Mouse (Mus musculus): ENCODE measurements around the gene Tmcc1. TPM values are rescaled to one million over a fixed set of nuclear protein-coding genes. Genes with fewer than 3 reads are reported as not detected.

Tmcc1 gene
- polyA plus RNA-seq, 1 experiment from 2014 or later, result 22.4 TPM

- H3K9ac ChIP-seq, result no peak overlapping the region
- DNase-seq (ENCODE audit: low spot score), result no peak
Measured at GRCm38 (mm10) chr6:116055001-116055471, 138.2 kb downstream of the Tmcc1 start.

DNA sequence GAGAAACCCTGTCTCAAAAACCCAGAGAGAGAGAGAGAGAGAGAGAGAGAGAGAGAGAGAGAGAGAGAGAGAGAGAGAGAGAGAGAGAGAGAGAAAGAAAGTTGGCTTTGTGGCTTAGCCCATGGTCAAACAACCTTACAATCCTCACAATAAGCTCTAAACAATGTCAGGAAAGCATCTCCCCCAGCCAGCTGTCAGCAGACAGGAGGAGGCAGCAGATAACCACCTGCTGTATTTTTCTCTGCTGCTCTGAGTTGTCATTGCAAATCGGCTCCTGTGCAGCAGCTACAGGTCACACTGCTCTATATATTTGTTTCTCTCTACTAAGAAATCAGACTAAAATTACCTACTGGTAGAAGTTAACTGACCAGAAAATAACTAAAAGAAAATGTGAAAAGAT lies 145.4 kb downstream of the Tmcc1 start:
- Histone ChIP-seq H3K9me3 (ENCODE audit: control insufficient read depth, low read length) (peaks cover under 1% of the 10 kb centered on the region), H3K4me2 (replicated peaks) (no peak overlapping the region), H3K27ac (no peak overlapping the region), H3K4me3 (replicated peaks; ENCODE audit: low read length) (no peak overlapping the region), H3K4me1 (replicated peaks; ENCODE audit: control insufficient read depth, insufficient read depth, low read length) (no peaks in the 10 kb centered on the region), H3K9ac (no peak overlapping the region), H3K36me3 (replicated peaks; ENCODE audit: control insufficient read depth, insufficient read depth) (peaks cover 4% of the 10 kb centered on the region), H3K27me3 (ENCODE audit: control insufficient read depth, insufficient read depth, low read length) (no peaks in the 10 kb centered on the region)
- no peak for DNase-seq (ENCODE audit: low spot score)
- ATAC-seq (ENCODE audit: low FRiP score), result no peak
- 68% methylated on average over 1 of the region's 1 CpGs for WGBS

More at GRCm38 (mm10) chr6:116055001-116055471, 138.2 kb downstream of the Tmcc1 start:
- Histone ChIP-seq H3K9me3 (ENCODE audit: control insufficient read depth, low read length) (no peaks in the 10 kb centered on the region), H3K4me2 (replicated peaks) (0 out of 2 replicates have a peak overlapping the region, but pooled peaks have one; percentile 15), H3K27ac (no peak overlapping the region), H3K4me1 (replicated peaks; ENCODE audit: control insufficient read depth, insufficient read depth, low read length) (peaks cover 29% of the 10 kb centered on the region), H3K4me3 (replicated peaks; ENCODE audit: low read length) (no peak overlapping the region), H3K27me3 (ENCODE audit: control insufficient read depth, insufficient read depth, low read length) (no peaks in the 10 kb centered on the region), H3K36me3 (replicated peaks; ENCODE audit: control insufficient read depth, insufficient read depth) (no peaks in the 10 kb centered on the region)
- WGBS, result 93% methylated on average over 1 of the region's 1 CpGs
- ATAC-seq (ENCODE audit: low FRiP score), result no peak

DNA sequence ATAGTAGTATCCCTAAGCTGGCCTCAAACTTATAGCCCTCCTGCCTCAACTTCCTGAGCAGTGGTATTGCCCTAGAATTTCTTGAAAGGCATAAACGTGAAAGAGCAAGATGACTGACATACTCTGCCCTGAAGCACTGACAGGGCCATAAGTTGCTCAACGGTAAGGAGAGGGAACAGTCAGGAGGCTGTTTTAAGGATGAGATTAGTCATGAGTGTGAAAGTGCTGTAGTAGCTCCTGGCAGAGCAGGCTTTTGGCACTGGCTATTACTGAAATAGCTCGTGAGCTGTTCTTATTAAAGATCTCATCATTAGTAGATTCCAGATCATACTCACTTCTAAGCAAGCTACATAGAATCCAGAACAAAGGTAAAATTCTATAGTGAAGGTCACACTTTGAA lies 145.9 kb downstream of the Tmcc1 start:
- H3K4me3 ChIP-seq (replicated peaks; ENCODE audit: low read length), result no peak overlapping the region
- ATAC-seq (ENCODE audit: low FRiP score), result no peak
- H3K4me2 ChIP-seq (replicated peaks), result no peak overlapping the region
- no peaks in the 10 kb centered on the region for H3K4me1 ChIP-seq (replicated peaks; ENCODE audit: control insufficient read depth, insufficient read depth, low read length)
- WGBS, result 77% methylated on average over 3 of the region's 3 CpGs
- no peak overlapping the region for H3K9ac ChIP-seq
- no peak for DNase-seq (ENCODE audit: low spot score)
- no peak overlapping the region for H3K27ac ChIP-seq
- no peaks in the 10 kb centered on the region for H3K27me3 ChIP-seq (ENCODE audit: control insufficient read depth, insufficient read depth, low read length)
- peaks cover 9% of the 10 kb centered on the region for H3K36me3 ChIP-seq (replicated peaks; ENCODE audit: control insufficient read depth, insufficient read depth)
- peaks cover 4% of the 10 kb centered on the region for H3K9me3 ChIP-seq (ENCODE audit: control insufficient read depth, low read length)

GRCm38 (mm10) chr6:116044039-116044438 lies 149.2 kb downstream of the Tmcc1 start:
- Histone ChIP-seq H3K27me3 (ENCODE audit: control insufficient read depth, insufficient read depth, low read length) (no peaks in the 10 kb centered on the region), H3K36me3 (replicated peaks; ENCODE audit: control insufficient read depth, insufficient read depth) (peaks cover 15% of the 10 kb centered on the region), H3K9me3 (ENCODE audit: control insufficient read depth, low read length) (peaks cover 4% of the 10 kb centered on the region), H3K27ac (no peak overlapping the region), H3K9ac (no peak overlapping the region), H3K4me2 (replicated peaks) (no peak overlapping the region), H3K4me3 (replicated peaks; ENCODE audit: low read length) (no peak overlapping the region), H3K4me1 (replicated peaks; ENCODE audit: control insufficient read depth, insufficient read depth, low read length) (no peaks in the 10 kb centered on the region)
- DNase-seq (ENCODE audit: low spot score) (no peak), ATAC-seq (ENCODE audit: low FRiP score) (no peak)
- 52% methylated on average over 2 of the region's 2 CpGs for WGBS

- DNase-seq (ENCODE audit: low spot score), result no peak
- WGBS, result 98% methylated on average over 2 of the region's 2 CpGs
- Histone ChIP-seq H3K27me3 (ENCODE audit: control insufficient read depth, insufficient read depth, low read length) (no peaks in the 10 kb centered on the region), H3K4me2 (replicated peaks) (no peak overlapping the region), H3K4me3 (replicated peaks; ENCODE audit: low read length) (no peak overlapping the region), H3K9ac (no peak overlapping the region), H3K36me3 (replicated peaks; ENCODE audit: control insufficient read depth, insufficient read depth) (peaks cover 15% of the 10 kb centered on the region), H3K27ac (no peak overlapping the region), H3K4me1 (replicated peaks; ENCODE audit: control insufficient read depth, insufficient read depth, low read length) (no peaks in the 10 kb centered on the region), H3K9me3 (ENCODE audit: control insufficient read depth, low read length) (peaks cover 4% of the 10 kb centered on the region)
- ATAC-seq (ENCODE audit: low FRiP score), result no peak
Measured at GRCm38 (mm10) chr6:116038222-116038621, 155.1 kb downstream of the Tmcc1 start.

DNA sequence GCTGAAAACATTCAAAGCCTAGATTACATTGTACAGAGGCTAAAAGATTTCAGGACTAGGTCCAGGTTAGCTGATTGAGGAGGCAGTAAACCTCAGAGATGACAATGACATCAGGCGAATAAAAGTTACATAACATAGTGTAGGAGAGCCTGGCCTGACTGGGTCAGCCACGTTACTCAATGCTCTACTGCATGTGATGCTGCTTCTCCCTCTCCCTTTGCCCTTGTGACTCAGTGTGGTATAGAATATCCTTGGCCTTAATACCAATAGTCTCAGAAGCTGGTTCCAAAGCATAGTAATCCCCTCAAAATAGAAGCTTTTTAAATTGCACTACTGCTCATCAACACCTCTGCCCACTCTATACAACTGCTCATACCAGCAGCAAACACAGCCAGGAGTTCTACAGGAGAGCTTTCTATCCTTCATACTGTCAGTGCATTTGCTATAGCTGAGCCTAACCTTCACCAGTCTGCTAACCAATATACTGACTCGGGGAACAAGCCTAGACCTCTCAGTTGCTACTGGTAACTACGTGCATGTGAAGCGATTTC lies 155.9 kb downstream of the Tmcc1 start:
- no peak overlapping the region for H3K4me3 ChIP-seq (replicated peaks; ENCODE audit: low read length)
- peaks cover 6% of the 10 kb centered on the region; the same call in 1 of the 2 replicates for H3K36me3 ChIP-seq (replicated peaks; ENCODE audit: control insufficient read depth, insufficient read depth)
- H3K27ac ChIP-seq, result no peak overlapping the region
- no peaks in the 10 kb centered on the region for H3K4me1 ChIP-seq (replicated peaks; ENCODE audit: control insufficient read depth, insufficient read depth, low read length)
- ATAC-seq (ENCODE audit: low FRiP score), result no peak
- no peak for DNase-seq (ENCODE audit: low spot score)
- no peak overlapping the region for H3K4me2 ChIP-seq (replicated peaks)
- 91% methylated on average over 5 of the region's 5 CpGs for WGBS
- H3K9me3 ChIP-seq (ENCODE audit: control insufficient read depth, low read length), result no peaks in the 10 kb centered on the region
- H3K27me3 ChIP-seq (ENCODE audit: control insufficient read depth, insufficient read depth, low read length), result no peaks in the 10 kb centered on the region
- no peak overlapping the region for H3K9ac ChIP-seq

DNA sequence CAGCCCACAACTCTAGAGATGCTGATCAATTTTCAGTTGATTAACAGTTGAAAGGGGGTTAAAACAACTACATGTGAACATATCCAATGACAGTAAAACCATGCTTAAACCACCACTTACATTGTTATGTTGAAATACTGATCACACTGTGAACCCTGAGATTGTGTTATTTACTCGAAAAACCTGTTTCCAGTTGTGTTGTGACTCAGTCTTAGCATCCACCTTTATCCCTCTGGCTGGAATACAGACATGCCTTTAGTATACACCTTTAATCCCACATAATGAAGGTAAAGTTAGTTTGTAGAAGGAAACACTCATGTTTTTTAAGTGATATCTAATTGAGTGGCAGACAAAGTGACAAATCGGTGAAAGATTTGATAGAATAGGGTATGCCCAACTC lies 156.7 kb downstream of the Tmcc1 start:
- no peak overlapping the region for H3K27ac ChIP-seq
- H3K4me1 ChIP-seq (replicated peaks; ENCODE audit: control insufficient read depth, insufficient read depth, low read length), result no peaks in the 10 kb centered on the region
- no peak for ATAC-seq (ENCODE audit: low FRiP score)
- H3K27me3 ChIP-seq (ENCODE audit: control insufficient read depth, insufficient read depth, low read length), result no peaks in the 10 kb centered on the region
- H3K36me3 ChIP-seq (replicated peaks; ENCODE audit: control insufficient read depth, insufficient read depth), result no peaks in the 10 kb centered on the region
- H3K4me3 ChIP-seq (replicated peaks; ENCODE audit: low read length), result no peak overlapping the region
- no peak overlapping the region for H3K4me2 ChIP-seq (replicated peaks)
- DNase-seq (ENCODE audit: low spot score), result no peak
- H3K9ac ChIP-seq, result no peak overlapping the region
- WGBS, result 96% methylated on average over 2 of the region's 2 CpGs
- H3K9me3 ChIP-seq (ENCODE audit: control insufficient read depth, low read length), result no peaks in the 10 kb centered on the region

DNA sequence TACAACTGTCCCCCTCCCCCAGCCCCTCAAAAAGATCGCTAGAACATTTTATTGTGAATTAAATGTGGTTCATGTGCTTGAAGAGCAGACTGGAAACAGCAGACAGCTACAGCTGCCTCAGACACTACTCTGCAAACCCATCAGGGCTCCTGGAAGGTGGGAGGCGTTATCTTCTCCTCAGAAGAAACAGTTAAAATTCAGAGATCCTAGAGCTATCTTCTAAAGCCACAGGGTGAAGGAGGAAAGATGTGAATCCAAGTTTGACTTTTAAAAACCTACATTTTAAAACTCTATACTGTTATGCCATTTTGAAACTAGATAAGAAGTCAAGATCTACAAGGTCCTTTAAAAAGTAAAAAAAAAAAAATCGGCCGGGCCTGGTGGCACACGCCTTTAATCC lies 162.2 kb downstream of the Tmcc1 start:
- Histone ChIP-seq H3K4me2 (replicated peaks) (no peak overlapping the region), H3K9ac (no peak overlapping the region), H3K27me3 (ENCODE audit: control insufficient read depth, insufficient read depth, low read length) (no peaks in the 10 kb centered on the region), H3K9me3 (ENCODE audit: control insufficient read depth, low read length) (no peaks in the 10 kb centered on the region), H3K4me1 (replicated peaks; ENCODE audit: control insufficient read depth, insufficient read depth, low read length) (no peaks in the 10 kb centered on the region), H3K27ac (no peak overlapping the region), H3K4me3 (replicated peaks; ENCODE audit: low read length) (no peak overlapping the region), H3K36me3 (replicated peaks; ENCODE audit: control insufficient read depth, insufficient read depth) (no peaks in the 10 kb centered on the region)
- ATAC-seq (ENCODE audit: low FRiP score) (no peak), DNase-seq (ENCODE audit: low spot score) (no peak)
- 94% methylated on average over 5 of the region's 5 CpGs for WGBS

- Histone ChIP-seq H3K4me3 (replicated peaks; ENCODE audit: low read length) (no peak overlapping the region), H3K27me3 (ENCODE audit: control insufficient read depth, insufficient read depth, low read length) (no peaks in the 10 kb centered on the region), H3K36me3 (replicated peaks; ENCODE audit: control insufficient read depth, insufficient read depth) (peaks cover 49% of the 10 kb centered on the region), H3K9me3 (ENCODE audit: control insufficient read depth, low read length) (peaks cover 11% of the 10 kb centered on the region), H3K4me2 (replicated peaks) (no peak overlapping the region), H3K4me1 (replicated peaks; ENCODE audit: control insufficient read depth, insufficient read depth, low read length) (no peaks in the 10 kb centered on the region), H3K9ac (no peak overlapping the region), H3K27ac (no peak overlapping the region)
- no peak for DNase-seq (ENCODE audit: low spot score)
- WGBS, result 92% methylated on average over 4 of the region's 4 CpGs
- ATAC-seq (ENCODE audit: low FRiP score), result no peak
Measured at GRCm38 (mm10) chr6:116024666-116025065, 168.6 kb downstream of the Tmcc1 start.
